Mouse (Mus musculus) inflammation-experienced regulatory T-cells (primary cell): ENCODE results near the gene Dhx34. TPM values are rescaled to one million over a fixed set of nuclear protein-coding genes. Genes with fewer than 3 reads are reported as not detected.

ENCODE experiments used
- polyA plus RNA-seq, 2 experiments: library from polyadenylated mRNA; unstranded; fragments of 100-300 nt; shearing (Covaris generic); gene quantifications; one replicate each; pipeline ENCODE4 v1.2.1; 2017

Dhx34 gene
- polyA plus RNA-seq, result 10 to 100 TPM; 31.8 to 34.5 TPM

GRCm38 (mm10) chr7:16221582-16222272, at the start of gene Dhx34:
Dhx34 (minus strand) TSS chr7:16222037.

GRCm38 (mm10) chr7:16259110-16259590, 37.3 kb upstream of the Dhx34 start, which contains the start of gene C5ar1:
C5ar1 (minus strand) TSS chr7:16259540.

GRCm38 (mm10) chr7:16244067-16244466, 22.2 kb upstream of the Dhx34 start, which contains the start of gene C5ar2:
C5ar2 (minus strand) TSS chr7:16244154.

GRCm38 (mm10) chr7:16174597-16175541, 47.0 kb downstream of the Dhx34 start, which contains the start of gene Meis3:
Meis3 (plus strand) TSS chr7:16175090.

Other genes starting within 250 kb of the Dhx34 start
- gene Bicra, start 174.1 kb downstream of the Dhx34 start, polyA plus RNA-seq, result 1 to 10 TPM; 5.8 to 9.3 TPM
- gene Zfp541, start 160.2 kb downstream of the Dhx34 start, polyA plus RNA-seq, result under 1 TPM; 0.07 to 0.28 TPM
- 100 to 1,000 TPM; 196 to 249 TPM for gene Napa, start 123.6 kb downstream of the Dhx34 start, polyA plus RNA-seq
- 10 to 100 TPM; 23.7 to 47.3 TPM for gene Kptn, start 102.1 kb downstream of the Dhx34 start, polyA plus RNA-seq
- gene Slc8a2, start 92.2 kb downstream of the Dhx34 start, polyA plus RNA-seq, result under 1 TPM in 1 of 2 experiments, not detected in 1; 0.07 TPM
- 10 to 100 TPM; 80.6 to 82.7 TPM for gene Meis3, start 46.9 kb downstream of the Dhx34 start, polyA plus RNA-seq
- under 1 TPM; 0.06 to 0.49 TPM for gene C5ar2, start 22.1 kb upstream of the Dhx34 start, polyA plus RNA-seq
- gene C5ar1, start 37.5 kb upstream of the Dhx34 start, polyA plus RNA-seq, result not detected
- 1 to 10 TPM; 4.9 to 6.0 TPM for gene Inafm1, start 51.6 kb upstream of the Dhx34 start, polyA plus RNA-seq
- 10 to 100 TPM; 57.1 to 66.6 TPM for gene Ccdc9, start 64.8 kb upstream of the Dhx34 start, polyA plus RNA-seq
- gene Bbc3, start 86.4 kb upstream of the Dhx34 start, polyA plus RNA-seq, result 10 to 100 TPM; 29.1 to 34.7 TPM
- gene Sae1, start 165.8 kb upstream of the Dhx34 start, polyA plus RNA-seq, result 100 to 1,000 TPM; 120 to 131 TPM
- 10 to 100 TPM; 23.2 to 34.3 TPM for gene Zc3h4, start 178.9 kb upstream of the Dhx34 start, polyA plus RNA-seq
- gene Tmem160, start 230.7 kb upstream of the Dhx34 start, polyA plus RNA-seq, result 100 to 1,000 TPM; 110 to 116 TPM